Mouse (Mus musculus) limb, embryonic 15.5 days (tissue): ENCODE measurements around the gene Cntrl. TPM values are rescaled to one million over a fixed set of nuclear protein-coding genes. Genes with fewer than 3 reads are reported as not detected.

Experiments
- ATAC-seq: fragments of 200-750 bp; cut with Nextera tagmentation; 2 replicates; pipeline ENCODE4 v1.8.0; 2017; ENCODE audit warnings: low read depth, moderate TSS enrichment; ENCODE audit not compliant: insufficient number of reproducible peaks, low FRiP score, low TSS enrichment
- H3K27ac ChIP-seq: fragments of 300-500 bp; sonication (generic); 2 replicates; pipeline ENCODE4 v1.5.1; 2015; ENCODE audit warnings: moderate library complexity, mild to moderate bottlenecking, inconsistent platforms
- H3K27me3 ChIP-seq: fragments of 300-500 bp; sonication (generic); 2 replicates; pipeline ENCODE4 v1.6.1; 2015; ENCODE audit warnings: inconsistent platforms
- H3K36me3 ChIP-seq: fragments of 300-500 bp; sonication (generic); 2 replicates; pipeline ENCODE4 v1.6.1; 2015; ENCODE audit warnings: inconsistent platforms
- H3K4me1 ChIP-seq: fragments of 300-500 bp; sonication (generic); 2 replicates; pipeline ENCODE4 v1.6.1; 2015; ENCODE audit warnings: inconsistent platforms
- H3K4me2 ChIP-seq: fragments of 300-500 bp; sonication (generic); 2 replicates; pipeline ENCODE4 v1.6.1; 2015; ENCODE audit warnings: mild to moderate bottlenecking, inconsistent platforms
- H3K4me3 ChIP-seq: fragments of 300-500 bp; sonication (generic); 2 replicates; pipeline ENCODE4 v1.5.1; 2015; ENCODE audit warnings: mild to moderate bottlenecking, inconsistent platforms
- H3K9ac ChIP-seq: fragments of 300-500 bp; sonication (generic); 2 replicates; pipeline ENCODE4 v1.6.1; 2015; ENCODE audit warnings: inconsistent platforms
- H3K9me3 ChIP-seq: fragments of 300-500 bp; sonication (generic); 2 replicates; pipeline ENCODE4 v1.6.1; 2016; ENCODE audit warnings: inconsistent platforms
- WGBS: fragments of 180-500 bp; shearing (Covaris S2); methylation state at CpG from one replicate; pipeline ENCODE4 v1.1.7; 2015; 5-methylcytosine and 5-hydroxymethylcytosine counted together
- polyA plus RNA-seq: library from polyadenylated mRNA; unstranded; fragments of >200 nt; fragmentation: Nextera tagmentation; extraction: Ambion mirVana; gene quantifications from 2 replicates; pipeline ENCODE4 v1.2.1, GENCODE M21; 2015

The Cntrl gene
- polyA plus RNA-seq = 20.1 and 20.3 TPM in 2 replicates

DNA sequence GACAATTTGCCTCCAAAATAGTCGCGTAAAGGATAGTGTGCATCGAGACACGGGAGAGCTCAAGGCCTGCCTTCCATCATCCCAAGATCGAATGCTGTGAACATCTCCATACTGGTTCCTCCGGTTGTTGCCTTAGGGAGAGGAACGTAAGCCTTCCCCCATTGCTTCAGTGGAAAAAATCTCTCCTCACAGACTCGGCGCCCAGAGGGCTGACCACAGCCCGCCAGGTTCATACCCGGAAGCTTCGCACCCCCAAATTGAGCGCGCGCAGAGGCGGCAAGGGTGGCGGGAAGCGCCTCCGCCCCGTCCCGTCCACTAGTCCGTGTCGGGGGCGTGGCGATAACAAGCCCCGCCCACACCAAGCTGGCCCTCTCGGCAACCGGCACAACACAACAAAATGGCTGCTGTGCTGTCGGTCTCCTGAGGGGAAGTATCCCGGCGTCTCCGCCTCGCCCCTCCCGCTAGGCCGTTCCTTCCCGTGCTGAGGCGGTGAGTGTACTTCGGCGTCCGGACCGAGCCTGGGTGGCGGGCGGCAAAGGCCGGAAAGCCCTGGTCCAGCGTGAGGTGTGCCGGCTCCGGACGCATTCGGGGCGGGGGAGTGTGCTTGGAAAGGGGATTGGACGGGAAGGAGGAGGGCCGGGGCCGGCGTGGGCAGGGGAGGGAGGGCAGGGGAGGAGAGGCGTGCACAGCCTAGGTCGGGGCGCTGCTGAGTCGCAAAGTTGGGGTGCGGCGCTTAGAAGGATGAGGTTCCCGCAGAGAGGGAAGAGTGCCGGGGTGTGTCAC is at the start of gene Cntrl:
Gene Cntrl (plus strand): TSS at position 352 of the 783 bp plus-strand sequence.
- peak within 1 kb of the TSS; percentile 84 for H3K4me3 ChIP-seq
- no peaks in the 10 kb centered on the region for H3K36me3 ChIP-seq
- peak; percentile 95 for ATAC-seq
- peak within 1 kb of the TSS; percentile 68 for H3K9ac ChIP-seq
- no peaks in the 10 kb centered on the region for H3K9me3 ChIP-seq
- peak within 1 kb of the TSS; percentile 91 for H3K27ac ChIP-seq
- no peaks in the 10 kb centered on the region for H3K27me3 ChIP-seq
- peaks cover 7% of the 10 kb centered on the region; the same call in 1 of the 2 replicates for H3K4me1 ChIP-seq
- H3K4me2 ChIP-seq = peak within 1 kb of the TSS; percentile 70
- 1% methylated on average over 60 of the region's 62 CpGs for WGBS

DNA sequence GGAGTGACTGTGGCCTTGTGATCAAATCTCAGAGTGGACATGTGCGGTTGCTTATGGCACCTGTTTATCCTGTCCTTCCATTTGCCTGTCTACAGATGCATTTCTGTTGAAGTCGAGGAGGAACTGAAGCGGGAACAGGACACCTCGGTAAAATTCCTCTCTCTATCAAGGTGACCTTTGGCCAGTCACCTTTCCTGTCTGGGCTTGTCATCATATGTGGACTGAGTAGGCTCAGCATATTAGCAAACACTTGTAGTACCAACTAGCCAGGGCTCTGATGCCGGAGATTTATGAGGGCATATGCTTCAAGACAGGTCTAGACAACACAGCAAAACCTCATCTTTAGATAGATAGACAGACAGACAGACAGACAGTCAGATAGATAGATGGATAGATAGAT is 49.0 kb upstream of the Cntrl start:
- 88% methylated on average over 5 of the region's 5 CpGs for WGBS
- no peak overlapping the region for H3K4me2 ChIP-seq
- H3K9ac ChIP-seq = no peak overlapping the region
- H3K4me3 ChIP-seq = no peak overlapping the region
- no peak overlapping the region for H3K27ac ChIP-seq
- H3K9me3 ChIP-seq = no peaks in the 10 kb centered on the region
- H3K36me3 ChIP-seq = no peaks in the 10 kb centered on the region
- H3K4me1 ChIP-seq = no peaks in the 10 kb centered on the region
- no peak for ATAC-seq
- no peaks in the 10 kb centered on the region for H3K27me3 ChIP-seq

DNA sequence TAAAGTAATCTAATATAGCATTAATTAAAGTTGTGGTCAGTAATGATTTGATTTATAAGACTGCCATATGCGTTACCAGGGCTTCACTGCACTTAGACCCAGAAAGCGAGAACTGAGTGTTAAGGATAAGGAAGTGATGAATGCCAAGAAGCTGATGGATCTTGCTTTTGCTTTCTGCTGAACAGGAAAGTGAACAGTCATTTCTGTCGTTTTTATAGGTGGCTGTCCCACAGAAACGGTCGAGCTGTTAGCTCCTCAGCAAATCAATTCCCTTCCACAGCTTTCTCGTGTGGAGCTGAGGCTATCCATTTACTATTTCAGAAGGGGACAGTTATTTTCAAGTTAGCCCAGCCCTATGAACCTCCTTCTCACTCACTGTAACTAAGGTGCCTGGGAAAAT is 48.4 kb upstream of the Cntrl start:
- H3K4me3 ChIP-seq = no peak overlapping the region
- H3K4me1 ChIP-seq = no peaks in the 10 kb centered on the region
- H3K9me3 ChIP-seq = no peaks in the 10 kb centered on the region
- H3K4me2 ChIP-seq = no peak overlapping the region
- no peak overlapping the region for H3K9ac ChIP-seq
- no peaks in the 10 kb centered on the region for H3K27me3 ChIP-seq
- no peaks in the 10 kb centered on the region for H3K36me3 ChIP-seq
- H3K27ac ChIP-seq = no peak overlapping the region
- WGBS = 58% methylated on average over 6 of the region's 6 CpGs
- ATAC-seq = no peak

DNA sequence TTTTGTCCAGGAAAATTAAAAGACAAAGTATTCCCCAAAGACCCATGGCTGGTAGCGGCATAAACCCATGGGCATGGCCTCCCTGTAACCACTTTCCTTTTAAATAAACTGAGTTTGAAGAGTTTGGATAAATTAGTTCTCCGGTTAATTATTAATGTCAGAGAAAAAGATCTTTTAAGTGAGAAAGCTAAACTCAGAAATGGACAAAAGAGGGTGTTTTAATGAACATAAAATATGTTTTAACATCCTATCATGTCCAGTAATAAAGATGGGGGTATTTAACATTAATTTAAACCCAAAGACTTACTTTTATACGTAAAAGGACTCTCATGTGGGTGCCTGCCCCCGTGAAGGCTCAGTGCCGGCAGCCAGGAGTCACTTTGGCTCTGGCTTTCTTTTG is 48.0 kb upstream of the Cntrl start, which contains the start of gene Hc:
Gene Hc (minus strand): TSS at position 101 of the 400 bp plus-strand sequence.
- no peak within 1 kb of the TSS for H3K4me3 ChIP-seq
- H3K9ac ChIP-seq = no peak within 1 kb of the TSS
- H3K4me1 ChIP-seq = no peaks in the 10 kb centered on the region
- no peak within 1 kb of the TSS for H3K27ac ChIP-seq
- no peak within 1 kb of the TSS for H3K4me2 ChIP-seq
- H3K9me3 ChIP-seq = no peaks in the 10 kb centered on the region
- no peaks in the 10 kb centered on the region for H3K36me3 ChIP-seq
- ATAC-seq = no peak
- H3K27me3 ChIP-seq = no peaks in the 10 kb centered on the region
- 70% methylated on average over 5 of the region's 5 CpGs for WGBS

- H3K27ac ChIP-seq = no peak overlapping the region
- no peak overlapping the region for H3K4me2 ChIP-seq
- no peak overlapping the region for H3K9ac ChIP-seq
- no peak for ATAC-seq
- WGBS = 86% methylated on average over 6 of the region's 6 CpGs
- no peaks in the 10 kb centered on the region for H3K27me3 ChIP-seq
- H3K9me3 ChIP-seq = no peaks in the 10 kb centered on the region
- H3K4me3 ChIP-seq = no peak overlapping the region
- no peaks in the 10 kb centered on the region for H3K4me1 ChIP-seq
- no peaks in the 10 kb centered on the region for H3K36me3 ChIP-seq
Observed at GRCm38 (mm10) chr2:35063333-35064030, 45.8 kb upstream of the Cntrl start.

GRCm38 (mm10) chr2:35066525-35067082 is 42.7 kb upstream of the Cntrl start:
- H3K27me3 ChIP-seq = no peaks in the 10 kb centered on the region
- no peaks in the 10 kb centered on the region for H3K9me3 ChIP-seq
- ATAC-seq = no peak
- no peak overlapping the region for H3K4me3 ChIP-seq
- 90% methylated on average over 13 of the region's 13 CpGs for WGBS
- no peak overlapping the region for H3K4me2 ChIP-seq
- no peak overlapping the region for H3K9ac ChIP-seq
- no peaks in the 10 kb centered on the region for H3K36me3 ChIP-seq
- no peak overlapping the region for H3K27ac ChIP-seq
- H3K4me1 ChIP-seq = no peaks in the 10 kb centered on the region

DNA sequence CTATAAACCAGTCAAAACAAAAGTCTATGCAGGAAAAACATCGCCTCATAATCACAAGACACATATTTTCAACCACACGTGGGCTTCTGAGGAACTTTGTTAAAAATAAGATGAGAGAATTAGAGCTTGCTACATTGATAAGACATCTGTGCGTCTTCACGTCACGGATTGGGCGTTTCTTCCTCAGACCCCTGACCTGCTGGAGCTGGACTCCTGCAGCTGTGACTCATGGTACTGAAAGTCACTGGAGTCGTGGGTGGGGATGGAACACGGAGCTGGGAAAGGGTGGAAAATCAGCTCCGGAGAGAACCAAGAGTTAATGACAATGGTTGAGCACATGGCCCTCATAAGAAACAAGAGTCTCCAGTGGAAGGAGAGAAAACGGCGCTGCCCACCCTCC is 42.2 kb upstream of the Cntrl start:
- no peaks in the 10 kb centered on the region for H3K36me3 ChIP-seq
- 86% methylated on average over 11 of the region's 11 CpGs for WGBS
- no peak for ATAC-seq
- no peaks in the 10 kb centered on the region for H3K9me3 ChIP-seq
- H3K27ac ChIP-seq = no peak overlapping the region
- H3K9ac ChIP-seq = no peak overlapping the region
- H3K4me3 ChIP-seq = no peak overlapping the region
- no peaks in the 10 kb centered on the region for H3K27me3 ChIP-seq
- no peaks in the 10 kb centered on the region for H3K4me1 ChIP-seq
- H3K4me2 ChIP-seq = no peak overlapping the region

- no peak overlapping the region for H3K9ac ChIP-seq
- WGBS = 90% methylated on average over 1 of the region's 1 CpGs
- H3K36me3 ChIP-seq = no peaks in the 10 kb centered on the region
- no peak for ATAC-seq
- H3K4me2 ChIP-seq = no peak overlapping the region
- no peaks in the 10 kb centered on the region for H3K9me3 ChIP-seq
- H3K4me1 ChIP-seq = no peaks in the 10 kb centered on the region
- H3K27me3 ChIP-seq = no peaks in the 10 kb centered on the region
- no peak overlapping the region for H3K4me3 ChIP-seq
- H3K27ac ChIP-seq = no peak overlapping the region
Observed at GRCm38 (mm10) chr2:35069124-35069523, 40.2 kb upstream of the Cntrl start.

- no peak overlapping the region for H3K9ac ChIP-seq
- H3K36me3 ChIP-seq = no peaks in the 10 kb centered on the region
- no peaks in the 10 kb centered on the region for H3K4me1 ChIP-seq
- H3K27ac ChIP-seq = no peak overlapping the region
- H3K9me3 ChIP-seq = no peaks in the 10 kb centered on the region
- H3K4me3 ChIP-seq = no peak overlapping the region
- no peaks in the 10 kb centered on the region for H3K27me3 ChIP-seq
- 70% methylated on average over 4 of the region's 4 CpGs for WGBS
- ATAC-seq = no peak
- no peak overlapping the region for H3K4me2 ChIP-seq
Observed at GRCm38 (mm10) chr2:35070275-35070674, 39.0 kb upstream of the Cntrl start.

GRCm38 (mm10) chr2:35072547-35072946 is 36.7 kb upstream of the Cntrl start:
- no peak overlapping the region for H3K4me2 ChIP-seq
- no peaks in the 10 kb centered on the region for H3K36me3 ChIP-seq
- H3K9ac ChIP-seq = no peak overlapping the region
- WGBS = 55% methylated on average over 2 of the region's 2 CpGs
- H3K27me3 ChIP-seq = no peaks in the 10 kb centered on the region
- no peak overlapping the region for H3K27ac ChIP-seq
- no peaks in the 10 kb centered on the region for H3K9me3 ChIP-seq
- no peak overlapping the region for H3K4me3 ChIP-seq
- ATAC-seq = no peak
- H3K4me1 ChIP-seq = no peaks in the 10 kb centered on the region

- Histone ChIP-seq H3K9ac (no peak overlapping the region), H3K9me3 (no peaks in the 10 kb centered on the region), H3K27me3 (no peaks in the 10 kb centered on the region), H3K27ac (no peak overlapping the region), H3K4me1 (no peaks in the 10 kb centered on the region), H3K4me3 (no peak overlapping the region), H3K4me2 (no peak overlapping the region), H3K36me3 (no peaks in the 10 kb centered on the region)
- WGBS = 84% methylated on average over 3 of the region's 3 CpGs
- ATAC-seq = no peak
Observed at GRCm38 (mm10) chr2:35074328-35074727, 35.0 kb upstream of the Cntrl start.

DNA sequence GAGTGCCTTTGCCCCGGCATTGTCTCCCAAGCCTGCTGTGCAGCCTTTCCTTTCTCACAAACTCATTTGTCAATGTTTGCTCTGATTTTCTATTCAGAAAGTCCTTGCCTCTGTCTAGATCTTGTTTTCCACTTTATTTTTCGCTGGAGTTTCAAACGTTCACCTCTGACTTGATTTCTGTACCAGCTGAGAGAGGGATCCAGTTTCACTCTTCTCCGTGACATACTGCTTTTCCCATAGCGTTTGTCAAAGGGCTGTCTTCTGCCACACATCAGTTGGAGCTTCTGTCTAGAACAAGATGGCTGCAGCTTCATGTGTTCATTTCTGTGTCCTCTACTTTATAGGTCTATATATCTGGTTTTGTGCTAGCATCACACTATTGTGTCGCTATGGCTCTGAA is 30.1 kb upstream of the Cntrl start:
- WGBS = 67% methylated on average over 6 of the region's 6 CpGs
- Histone ChIP-seq H3K27ac (no peak overlapping the region), H3K4me2 (no peak overlapping the region), H3K4me1 (no peaks in the 10 kb centered on the region), H3K9me3 (no peaks in the 10 kb centered on the region), H3K4me3 (no peak overlapping the region), H3K36me3 (no peaks in the 10 kb centered on the region), H3K9ac (no peak overlapping the region), H3K27me3 (no peaks in the 10 kb centered on the region)
- ATAC-seq = no peak
